Mouse (Mus musculus) c-Kit-positive CD71-positive TER-119-positive erythroid progenitor cells, embryonic 14.5 days (primary cell): ENCODE measurements around the gene Tram2.
A peak's percentile ranks its signal among the peaks of the same experiment; 100 is the strongest.

Source experiments
- DNase-seq: peaks from one replicate; pipeline ENCODE4 v3.0.0-alpha.2; 2013; ENCODE audit warnings: low spot score

The Tram2 gene

DNA sequence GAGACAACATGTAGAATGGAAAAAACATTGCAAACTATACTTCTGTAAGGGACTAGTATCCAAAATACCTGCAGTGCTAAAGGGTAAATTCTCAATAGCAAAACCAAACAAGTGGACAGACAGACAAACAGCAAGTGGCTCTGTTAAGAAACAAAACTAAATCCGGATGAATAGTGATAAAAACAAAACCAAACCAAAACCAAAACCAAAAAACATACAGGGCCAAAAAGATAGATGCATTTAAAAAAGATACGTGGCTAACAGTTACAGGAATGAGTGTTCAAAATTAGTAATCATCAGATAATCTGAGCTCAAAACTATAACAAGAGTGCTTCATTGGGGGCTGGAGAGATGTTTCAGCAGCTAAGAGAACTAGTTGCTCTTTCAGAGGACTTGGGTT lies 109.4 kb downstream of the Tram2 start:
- DNase-seq: no peak

DNA sequence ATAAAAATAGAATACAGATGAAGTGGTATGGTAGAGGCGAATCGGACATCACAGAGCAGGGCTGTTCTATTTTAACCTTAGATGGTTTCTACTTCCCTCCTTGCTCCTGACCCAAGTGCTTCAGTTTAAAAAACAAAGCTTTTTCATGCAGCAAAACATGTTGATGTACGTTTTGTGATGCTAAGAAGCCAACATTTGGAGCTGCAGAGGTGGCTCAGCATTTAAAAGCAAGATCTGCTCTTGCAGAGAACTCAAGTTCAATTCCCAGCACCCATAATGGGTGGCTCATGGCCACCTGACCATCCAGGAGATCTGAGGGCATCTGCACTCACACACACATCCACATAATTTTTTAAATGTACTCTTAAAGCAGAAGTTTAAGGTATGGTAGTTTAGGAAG lies 124.2 kb downstream of the Tram2 start:
- DNase-seq: no peak

DNA sequence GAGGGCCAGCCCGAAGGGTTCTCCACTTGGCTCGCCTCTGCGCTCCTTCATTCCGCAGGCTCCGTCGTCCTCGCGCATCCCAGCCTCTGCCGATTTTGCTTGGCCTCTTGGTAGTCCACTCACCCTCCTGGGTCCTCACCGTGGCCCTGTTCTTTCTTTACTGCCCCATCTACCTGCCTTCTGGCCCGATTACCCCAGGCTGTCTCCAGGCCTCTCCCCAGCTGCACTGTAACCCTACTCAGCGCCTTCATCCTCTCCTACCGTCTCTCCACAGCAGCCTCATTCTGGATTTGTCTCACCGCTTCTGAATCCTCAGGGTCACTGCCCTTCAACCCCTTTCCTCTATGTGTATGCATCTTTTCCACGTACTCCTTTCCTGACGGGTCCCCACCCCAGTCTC lies 127.2 kb downstream of the Tram2 start:
- DNase-seq: no peak

DNA sequence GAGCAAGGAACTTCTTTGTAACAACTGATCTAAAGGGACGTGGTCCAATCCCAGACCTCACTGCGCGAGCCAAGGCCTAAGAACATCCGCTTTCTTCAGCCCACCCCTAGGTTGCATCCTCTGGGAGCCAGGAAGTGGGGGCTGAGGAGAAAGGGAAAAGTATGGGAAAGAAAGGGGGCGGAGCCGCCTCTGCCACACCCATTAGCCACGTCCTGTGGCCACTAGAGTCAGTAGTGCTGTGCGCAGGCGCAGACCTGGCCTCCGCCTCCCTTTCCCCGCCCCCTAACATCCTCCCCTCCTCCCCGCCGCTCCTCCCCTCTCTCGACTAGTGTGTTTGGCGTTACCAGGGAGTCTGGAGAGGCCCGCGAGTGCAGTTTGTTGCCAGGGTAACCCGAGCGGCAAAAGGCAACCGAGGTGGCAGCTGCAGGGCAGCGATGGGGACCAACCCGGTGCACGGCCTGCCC lies 127.7 kb downstream of the Tram2 start, which contains the start of gene Efhc1:
Gene Efhc1 (plus strand): TSS at position 327 of the 464 bp plus-strand sequence.
- DNase-seq: peak; percentile 74
